Mouse (Mus musculus) limb, embryonic 14.5 days (tissue): ENCODE results near the gene Sctr. TPM values are rescaled to one million over a fixed set of nuclear protein-coding genes. Genes with fewer than 3 reads are reported as not detected.

Experiments used
- ATAC-seq: fragments of 200-750 bp; cut with Nextera tagmentation; 2 replicates; pipeline ENCODE4 v1.8.0; 2017; ENCODE audit warnings: low read depth, moderate number of reproducible peaks, moderate TSS enrichment; ENCODE audit not compliant: low FRiP score
- DNase-seq: peaks from one replicate; pipeline ENCODE4 v3.0.0-alpha.2; 2015; ENCODE audit warnings: low spot score
- H3K27ac ChIP-seq: fragments of 300-500 bp; sonication (generic); replicated peaks from 2 replicates; pipeline ENCODE4 v1.5.1; 2014; ENCODE audit warnings: low read depth, mild to moderate bottlenecking, low read length, moderate library complexity, mixed read lengths
- H3K27me3 ChIP-seq: fragments of 300-500 bp; sonication (generic); 2 replicates; pipeline ENCODE4 v1.6.1; 2014; ENCODE audit warnings: low read length, mixed read lengths; ENCODE audit not compliant: control insufficient read depth, insufficient read depth
- H3K36me3 ChIP-seq: fragments of 300-500 bp; sonication (generic); 2 replicates; pipeline ENCODE4 v1.6.1; 2014; ENCODE audit warnings: mild to moderate bottlenecking, low read length, moderate library complexity, mixed read lengths; ENCODE audit not compliant: control insufficient read depth, insufficient read depth
- H3K4me1 ChIP-seq: fragments of 300-500 bp; sonication (generic); 2 replicates; pipeline ENCODE4 v1.6.1; 2014; ENCODE audit warnings: antibody characterized with exemption, low read length, mixed read lengths; ENCODE audit not compliant: control insufficient read depth, insufficient read depth
- H3K4me2 ChIP-seq: fragments of 300-500 bp; sonication (generic); replicated peaks from 2 replicates; pipeline ENCODE4 v1.6.1; 2014; ENCODE audit warnings: low read depth, mild to moderate bottlenecking, low read length, moderate library complexity; ENCODE audit not compliant: severe bottlenecking
- H3K4me3 ChIP-seq: fragments of 300-500 bp; sonication (generic); replicated peaks from 2 replicates; pipeline ENCODE4 v1.5.1; 2014; ENCODE audit warnings: low read length
- H3K9ac ChIP-seq: fragments of 300-500 bp; sonication (generic); 2 replicates; pipeline ENCODE4 v1.6.1; 2014; ENCODE audit warnings: mild to moderate bottlenecking, low read depth, low read length, moderate library complexity; ENCODE audit not compliant: severe bottlenecking
- H3K9me3 ChIP-seq: fragments of 300-500 bp; sonication (generic); 2 replicates; pipeline ENCODE4 v1.6.1; 2016; ENCODE audit warnings: low read length; ENCODE audit not compliant: control insufficient read depth
- POLR2A ChIP-seq: fragments of 200-500 bp; IDR thresholded peaks from 2 replicates; pipeline ENCODE4 v1.8.0; 2012; ENCODE audit warnings: inconsistent platforms, mild to moderate bottlenecking, moderate library complexity, borderline replicate concordance; ENCODE audit not compliant: insufficient read depth, insufficient read length; ENCODE audit errors: extremely low read depth
- WGBS: fragments of 180-500 bp; shearing (Covaris S2); extraction: QIAGEN DNeasy Blood & Tissue Kit; methylation state at CpG from one replicate; pipeline ENCODE4 v1.1.7; 2014; 5-methylcytosine and 5-hydroxymethylcytosine counted together
- polyA plus RNA-seq, 2 experiments: library from polyadenylated mRNA; depleted of rRNA in 1 of 2; stranded (reverse) in 1 of 2; unstranded in 1 of 2; fragments of >200 nt; fragmentation: Nextera tagmentation in 1 of 2; extraction: Ambion mirVana in 1 of 2; gene quantifications; 2 replicates each; pipeline versions ENCODE4 v1.2.1 to v1.2.3; 2012 to 2014

Gene Sctr
- polyA plus RNA-seq (2012; rRNA removed) (0.55 and 0.82 TPM in 2 replicates), polyA plus RNA-seq (2014; fragmentation: Nextera tagmentation; extraction: Ambion mirVana) (0.29 TPM in 1 of 2 replicates, not detected in the other)

- peaks cover 3% of the 10 kb centered on the region; the same call in 1 of the 2 replicates for H3K4me1 ChIP-seq
- TF ChIP-seq POLR2A: no peak
- under 1% methylated on average over 38 of the region's 39 CpGs for WGBS
- no peak for DNase-seq
- peak; percentile 42; the same call in 1 of the 2 replicates for ATAC-seq
- peaks cover 20% of the 10 kb centered on the region for H3K27me3 ChIP-seq
- H3K27ac ChIP-seq: no peak within 1 kb of the TSS
- peak within 1 kb of the TSS; percentile 34 for H3K4me3 ChIP-seq
- H3K9ac ChIP-seq: no peak within 1 kb of the TSS; the same call in 1 of the 2 replicates
- peak within 1 kb of the TSS; percentile 56 for H3K4me2 ChIP-seq
- H3K9me3 ChIP-seq: no peaks in the 10 kb centered on the region
- no peaks in the 10 kb centered on the region for H3K36me3 ChIP-seq
Observed at GRCm38 (mm10) chr1:120006844-120007790, at the start of gene Sctr. TSS of gene Sctr (plus strand) at chr1:120006894.

DNA sequence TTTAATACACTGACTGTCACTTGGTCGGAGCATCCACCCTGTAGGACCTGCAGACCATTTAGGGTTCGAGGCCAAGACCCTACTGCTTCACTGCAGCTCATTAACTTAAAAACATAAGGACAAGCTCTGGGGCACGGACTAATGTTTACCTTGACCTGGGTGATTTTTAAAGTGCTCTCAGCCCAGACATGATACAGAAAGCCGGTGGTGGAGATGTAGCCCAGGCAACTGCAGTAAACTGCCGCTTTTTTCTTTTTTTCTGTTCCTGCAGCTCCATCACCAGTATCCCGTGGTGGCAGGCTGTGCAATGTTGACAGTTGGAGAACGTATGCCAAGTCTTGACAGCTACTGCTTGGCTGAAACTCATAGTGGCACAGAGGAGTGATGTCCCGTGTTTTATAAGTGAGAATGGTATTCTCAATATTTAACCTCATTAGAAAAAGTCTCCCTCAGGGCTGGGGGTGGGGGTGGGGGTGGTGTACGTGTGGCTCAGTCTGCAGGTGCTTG, 48.9 kb upstream of the Sctr start:
- no peak overlapping the region for H3K9ac ChIP-seq
- no peak for TF ChIP-seq POLR2A
- H3K27ac ChIP-seq: no peak overlapping the region
- H3K36me3 ChIP-seq: no peaks in the 10 kb centered on the region
- DNase-seq (no peak), ATAC-seq (no peak)
- WGBS: 49% methylated on average over 9 of the region's 9 CpGs
- no peaks in the 10 kb centered on the region for H3K27me3 ChIP-seq
- no peaks in the 10 kb centered on the region for H3K4me1 ChIP-seq
- no peak overlapping the region for H3K4me2 ChIP-seq
- H3K4me3 ChIP-seq: no peak overlapping the region
- no peaks in the 10 kb centered on the region for H3K9me3 ChIP-seq

DNA sequence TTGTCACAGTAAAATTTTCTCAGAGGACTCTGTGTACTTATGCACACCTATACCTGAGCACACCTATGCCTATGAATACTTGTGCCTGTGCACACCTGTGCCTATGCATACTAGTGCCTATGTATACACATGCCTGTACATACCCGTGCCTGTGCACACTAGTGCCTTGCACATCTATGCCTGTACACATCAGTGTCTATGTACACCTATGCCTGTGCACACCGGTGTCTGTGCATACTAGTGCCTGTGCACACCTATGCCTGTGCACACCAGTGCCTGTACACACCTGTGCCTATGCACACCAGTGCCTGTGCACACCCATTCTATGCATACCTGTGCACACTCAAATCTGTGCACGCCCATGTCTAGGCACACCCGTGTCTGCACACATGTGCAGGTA, 47.2 kb upstream of the Sctr start:
- H3K27ac ChIP-seq: no peak overlapping the region
- H3K36me3 ChIP-seq: no peaks in the 10 kb centered on the region
- no peaks in the 10 kb centered on the region for H3K27me3 ChIP-seq
- no peaks in the 10 kb centered on the region for H3K4me1 ChIP-seq
- TF ChIP-seq POLR2A: no peak
- DNase-seq (no peak), ATAC-seq (no peak)
- H3K9me3 ChIP-seq: no peaks in the 10 kb centered on the region
- 93% methylated on average over 4 of the region's 4 CpGs for WGBS
- no peak overlapping the region for H3K9ac ChIP-seq
- H3K4me2 ChIP-seq: no peak overlapping the region
- H3K4me3 ChIP-seq: no peak overlapping the region

DNA sequence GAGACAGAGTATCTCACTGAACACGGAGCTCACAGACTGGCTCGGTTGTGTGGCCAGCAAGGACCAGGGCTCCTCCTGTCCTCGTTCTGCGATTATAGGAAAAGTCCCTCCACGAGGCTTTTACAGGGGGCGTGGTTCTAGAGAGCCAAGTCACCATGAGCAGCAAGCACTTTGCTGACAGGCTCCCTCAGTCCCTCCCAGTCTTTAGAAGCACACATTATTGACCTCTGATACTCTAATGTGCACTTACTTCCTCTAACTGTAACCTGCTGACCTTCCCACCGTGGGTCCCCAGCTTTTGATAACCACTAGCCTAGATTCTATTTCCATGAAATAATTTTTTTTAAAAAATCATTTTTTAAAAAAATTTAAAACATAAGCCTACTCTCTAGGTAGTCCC, 46.8 kb upstream of the Sctr start:
- no peaks in the 10 kb centered on the region for H3K27me3 ChIP-seq
- H3K9ac ChIP-seq: no peak overlapping the region
- H3K27ac ChIP-seq: no peak overlapping the region
- no peaks in the 10 kb centered on the region for H3K9me3 ChIP-seq
- no peak overlapping the region for H3K4me3 ChIP-seq
- H3K4me1 ChIP-seq: no peaks in the 10 kb centered on the region
- ATAC-seq: no peak
- TF ChIP-seq POLR2A: no peak
- 54% methylated on average over 7 of the region's 7 CpGs for WGBS
- DNase-seq: no peak
- no peak overlapping the region for H3K4me2 ChIP-seq
- no peaks in the 10 kb centered on the region for H3K36me3 ChIP-seq

DNA sequence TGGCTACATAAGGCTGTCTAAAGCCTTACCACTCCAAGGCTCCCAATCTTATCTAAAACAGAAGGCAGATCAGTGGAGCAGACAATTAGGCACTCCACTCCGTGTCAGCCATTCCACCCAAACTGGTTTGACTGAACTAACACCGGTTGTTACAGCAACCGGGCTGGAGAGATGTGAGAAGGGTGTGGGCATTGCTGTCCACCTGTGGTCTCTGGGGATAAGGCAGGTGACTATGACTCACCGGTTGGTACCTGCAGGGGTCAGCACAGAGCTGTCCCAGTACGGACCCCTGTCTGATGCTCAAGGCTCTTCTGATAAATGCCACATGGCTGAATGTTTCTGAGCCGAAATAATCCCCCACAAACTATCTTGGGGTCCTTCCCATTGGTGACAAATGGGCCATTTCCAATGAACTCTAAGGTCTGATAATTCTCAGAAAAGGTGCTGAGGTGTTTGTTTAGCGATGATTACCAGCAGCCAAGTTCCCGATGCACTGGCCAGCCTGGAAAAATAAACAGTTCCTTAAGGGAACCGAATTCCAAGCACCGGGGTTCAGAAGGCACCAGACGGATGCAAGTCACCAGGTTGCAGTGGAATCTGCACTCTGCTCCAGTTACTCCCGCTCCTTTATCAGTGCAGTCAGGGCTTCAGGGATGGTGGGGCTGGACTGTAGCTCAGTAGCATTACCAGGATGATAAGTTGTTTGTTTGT, 40.7 kb upstream of the Sctr start:
- ATAC-seq (no peak), DNase-seq (no peak)
- Histone ChIP-seq H3K4me3 (no peak overlapping the region), H3K27me3 (no peaks in the 10 kb centered on the region), H3K9ac (no peak overlapping the region), H3K4me2 (no peak overlapping the region), H3K4me1 (no peaks in the 10 kb centered on the region), H3K36me3 (no peaks in the 10 kb centered on the region), H3K27ac (no peak overlapping the region), H3K9me3 (no peaks in the 10 kb centered on the region)
- TF ChIP-seq POLR2A: no peak
- WGBS: 50% methylated on average over 12 of the region's 12 CpGs
